Mouse (Mus musculus) cerebellum, adult 2 months (tissue): ENCODE data around the gene Med27.

Source experiments
- CTCF ChIP-seq: fragments of 200-500 bp; IDR thresholded peaks from 2 replicates; pipeline ENCODE4 v1.5.1; 2011; ENCODE audit warnings: low read depth, mild to moderate bottlenecking, control low read depth, low read length, moderate library complexity, borderline replicate concordance; ENCODE audit not compliant: insufficient read depth
- POLR2A ChIP-seq: fragments of 200-500 bp; IDR thresholded peaks from 2 replicates; pipeline ENCODE4 v1.6.1; 2011; ENCODE audit warnings: low read length, control low read depth, borderline replicate concordance; ENCODE audit not compliant: insufficient read depth

DNA sequence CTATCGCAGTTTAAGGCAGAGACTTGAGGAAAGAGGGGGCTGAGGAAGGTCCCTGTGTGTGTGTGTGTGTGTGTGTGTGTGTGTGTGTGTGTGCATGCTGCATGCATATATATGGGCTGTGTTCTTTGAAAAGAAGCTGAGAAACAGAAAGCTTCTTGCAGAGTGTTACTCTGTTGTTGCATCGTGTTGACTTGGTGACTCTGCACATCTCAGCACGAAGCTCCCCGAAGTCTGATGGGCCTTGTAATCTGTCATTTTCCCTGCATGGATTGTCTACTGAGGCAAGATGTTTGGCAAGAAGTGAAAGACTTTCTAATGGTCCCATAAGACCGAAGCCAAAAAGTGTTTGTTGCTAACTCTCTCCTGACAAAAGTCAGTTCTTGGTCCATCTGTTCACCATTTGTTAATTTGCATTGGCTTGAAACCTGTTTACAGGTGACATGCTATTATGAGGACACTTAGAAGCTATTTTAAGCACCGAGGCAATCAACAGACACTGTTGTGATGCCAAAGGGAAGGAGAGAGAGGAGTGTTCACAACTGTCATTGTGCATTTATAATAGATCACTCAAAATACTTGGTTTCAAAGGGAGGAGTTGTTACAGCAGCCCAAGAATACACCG, 68.3 kb downstream of the Med27 start:
- TF ChIP-seq CTCF (no peak), POLR2A (no peak)
